Mouse (Mus musculus) heart, embryonic 12.5 days (tissue): ENCODE measurements around the gene S1pr4. TPM values are rescaled to one million over a fixed set of nuclear protein-coding genes. Genes with fewer than 3 reads are reported as not detected.
A peak's percentile ranks its signal among the peaks of the same experiment; 100 is the strongest.

Experiments
- ATAC-seq: fragments of 200-750 bp; cut with Nextera tagmentation; 2 replicates; pipeline ENCODE4 v1.8.0; 2017; ENCODE audit warnings: moderate TSS enrichment, moderate library complexity; ENCODE audit not compliant: insufficient number of reproducible peaks, low FRiP score
- H3K27ac ChIP-seq: fragments of 300-500 bp; sonication (generic); 2 replicates; pipeline ENCODE4 v1.5.1; 2016; ENCODE audit warnings: mild to moderate bottlenecking, moderate library complexity; ENCODE audit not compliant: poor library complexity, severe bottlenecking
- H3K27me3 ChIP-seq: fragments of 300-500 bp; sonication (generic); replicated peaks from 2 replicates; pipeline ENCODE4 v1.6.1; 2016; ENCODE audit warnings: mild to moderate bottlenecking, moderate library complexity
- H3K36me3 ChIP-seq: fragments of 300-500 bp; sonication (generic); 2 replicates; pipeline ENCODE4 v1.6.1; 2016; ENCODE audit warnings: mild to moderate bottlenecking, moderate library complexity
- H3K4me1 ChIP-seq: fragments of 300-500 bp; sonication (generic); replicated peaks from 2 replicates; pipeline ENCODE4 v1.6.1; 2016; ENCODE audit warnings: mild to moderate bottlenecking
- H3K4me2 ChIP-seq: fragments of 300-500 bp; sonication (generic); 2 replicates; pipeline ENCODE4 v1.6.1; 2016; ENCODE audit warnings: mild to moderate bottlenecking, moderate library complexity
- H3K4me3 ChIP-seq: fragments of 300-500 bp; sonication (generic); 2 replicates; pipeline ENCODE4 v1.5.1; 2016; ENCODE audit warnings: mild to moderate bottlenecking
- H3K9ac ChIP-seq: fragments of 300-500 bp; sonication (generic); 2 replicates; pipeline ENCODE4 v1.6.1; 2016; ENCODE audit warnings: mild to moderate bottlenecking, moderate library complexity
- H3K9me3 ChIP-seq: fragments of 300-500 bp; sonication (generic); replicated peaks from 2 replicates; pipeline ENCODE4 v1.6.1; 2016; ENCODE audit warnings: mild to moderate bottlenecking, moderate library complexity
- WGBS: fragments of 180-500 bp; shearing (Covaris S2); methylation state at CpG from one replicate; pipeline ENCODE4 v1.1.7; 2016; 5-methylcytosine and 5-hydroxymethylcytosine counted together
- polyA plus RNA-seq: library from polyadenylated mRNA; unstranded; fragments of >200 nt; fragmentation: Nextera tagmentation; extraction: Ambion mirVana; gene quantifications from 2 replicates; pipeline ENCODE4 v1.2.1, GENCODE M21; 2016

Gene S1pr4
- polyA plus RNA-seq, 1 experiment from 2014 or later = 0.52 TPM

GRCm38 (mm10) chr10:81538321-81539048 lies 38.6 kb upstream of the S1pr4 start:
- Histone ChIP-seq H3K4me2 (no peak overlapping the region), H3K4me3 (no peak overlapping the region), H3K9ac (no peak overlapping the region), H3K27ac (no peak overlapping the region), H3K9me3 (no peaks in the 10 kb centered on the region), H3K4me1 (peaks cover 43% of the 10 kb centered on the region), H3K27me3 (no peaks in the 10 kb centered on the region), H3K36me3 (peaks cover 40% of the 10 kb centered on the region)
- WGBS = 72% methylated on average over 3 of the region's 3 CpGs
- no peak for ATAC-seq

GRCm38 (mm10) chr10:81537429-81537828 lies 37.5 kb upstream of the S1pr4 start:
- H3K4me1 ChIP-seq = peaks cover 38% of the 10 kb centered on the region

GRCm38 (mm10) chr10:81536734-81537133 lies 36.8 kb upstream of the S1pr4 start:
- Histone ChIP-seq H3K4me3 (no peak overlapping the region), H3K9me3 (no peaks in the 10 kb centered on the region), H3K27ac (no peak overlapping the region), H3K4me1 (peaks cover 31% of the 10 kb centered on the region), H3K9ac (no peak overlapping the region), H3K4me2 (no peak overlapping the region), H3K27me3 (no peaks in the 10 kb centered on the region), H3K36me3 (peaks cover 56% of the 10 kb centered on the region)
- no peak for ATAC-seq
- 71% methylated on average over 6 of the region's 6 CpGs for WGBS

More at GRCm38 (mm10) chr10:81537429-81537828, 37.5 kb upstream of the S1pr4 start:
- WGBS = 94% methylated on average over 2 of the region's 2 CpGs
- Histone ChIP-seq H3K4me3 (no peak overlapping the region), H3K4me2 (no peak overlapping the region), H3K27ac (no peak overlapping the region), H3K9me3 (no peaks in the 10 kb centered on the region), H3K36me3 (peaks cover 50% of the 10 kb centered on the region), H3K27me3 (no peaks in the 10 kb centered on the region), H3K9ac (no peak overlapping the region)
- no peak for ATAC-seq

GRCm38 (mm10) chr10:81534826-81535225 lies 34.9 kb upstream of the S1pr4 start:
- H3K36me3 ChIP-seq = peaks cover 68% of the 10 kb centered on the region
- 64% methylated on average over 16 of the region's 16 CpGs for WGBS

GRCm38 (mm10) chr10:81526779-81527178 lies 26.8 kb upstream of the S1pr4 start:
- Histone ChIP-seq H3K4me3 (no peak overlapping the region), H3K4me2 (no peak overlapping the region), H3K27ac (no peak overlapping the region), H3K9me3 (no peaks in the 10 kb centered on the region), H3K4me1 (peaks cover 20% of the 10 kb centered on the region), H3K9ac (no peak overlapping the region), H3K36me3 (peaks cover 31% of the 10 kb centered on the region), H3K27me3 (no peaks in the 10 kb centered on the region)
- 14% methylated on average over 14 of the region's 14 CpGs for WGBS
- no peak; the same call in 1 of the 2 replicates for ATAC-seq

More at GRCm38 (mm10) chr10:81534826-81535225, 34.9 kb upstream of the S1pr4 start:
- peaks cover 22% of the 10 kb centered on the region for H3K4me1 ChIP-seq
- H3K4me3 ChIP-seq = no peak overlapping the region
- H3K9ac ChIP-seq = no peak overlapping the region
- no peaks in the 10 kb centered on the region for H3K27me3 ChIP-seq
- H3K4me2 ChIP-seq = no peak overlapping the region
- ATAC-seq = no peak
- H3K27ac ChIP-seq = no peak overlapping the region
- no peaks in the 10 kb centered on the region for H3K9me3 ChIP-seq

- no peak overlapping the region for H3K4me3 ChIP-seq
- 36% methylated on average over 13 of the region's 13 CpGs for WGBS
- H3K4me2 ChIP-seq = no peak overlapping the region
- H3K9me3 ChIP-seq = no peaks in the 10 kb centered on the region
- peaks cover 15% of the 10 kb centered on the region for H3K36me3 ChIP-seq
- peaks cover 20% of the 10 kb centered on the region for H3K4me1 ChIP-seq
- no peaks in the 10 kb centered on the region for H3K27me3 ChIP-seq
- 0 out of 2 replicates have a peak overlapping the region, but pooled peaks have one; percentile 59 for H3K27ac ChIP-seq
- peak overlapping the region; percentile 47 for H3K9ac ChIP-seq
- 0 out of 2 replicates have a peak, but pooled peaks have one; percentile 31 for ATAC-seq
Measured at GRCm38 (mm10) chr10:81525017-81525694, 25.2 kb upstream of the S1pr4 start.

- peak within 1 kb of the TSS; percentile 59 for H3K27ac ChIP-seq
- peak within 1 kb of the TSS; percentile 28 for H3K4me3 ChIP-seq
- H3K27me3 ChIP-seq = no peaks in the 10 kb centered on the region
- H3K36me3 ChIP-seq = peaks cover 5% of the 10 kb centered on the region
- peak; percentile 51; the same call in 1 of the 2 replicates for ATAC-seq
- H3K9ac ChIP-seq = peak within 1 kb of the TSS; percentile 54
- H3K4me2 ChIP-seq = peak within 1 kb of the TSS; percentile 58
- 7% methylated on average over 9 of the region's 9 CpGs for WGBS
- H3K9me3 ChIP-seq = no peaks in the 10 kb centered on the region
- H3K4me1 ChIP-seq = peaks cover 20% of the 10 kb centered on the region
Measured at GRCm38 (mm10) chr10:81524051-81524605, 24.2 kb upstream of the S1pr4 start, which contains the start of gene Gna15. Gene Gna15 (minus strand): TSS chr10:81524225.

GRCm38 (mm10) chr10:81523570-81523969 lies 23.6 kb upstream of the S1pr4 start:
- Histone ChIP-seq H3K4me2 (peak overlapping the region; percentile 58), H3K36me3 (no peaks in the 10 kb centered on the region), H3K4me1 (peaks cover 20% of the 10 kb centered on the region), H3K27me3 (no peaks in the 10 kb centered on the region), H3K9ac (peak overlapping the region; percentile 54), H3K27ac (peak overlapping the region; percentile 59), H3K4me3 (peak overlapping the region; percentile 28), H3K9me3 (no peaks in the 10 kb centered on the region)
- ATAC-seq = no peak
- WGBS = 9% methylated on average over 19 of the region's 19 CpGs

GRCm38 (mm10) chr10:81523142-81523541 lies 23.2 kb upstream of the S1pr4 start:
- ATAC-seq = no peak
- 62% methylated on average over 6 of the region's 6 CpGs for WGBS
- Histone ChIP-seq H3K9me3 (no peaks in the 10 kb centered on the region), H3K4me2 (peak overlapping the region; percentile 58), H3K27me3 (no peaks in the 10 kb centered on the region), H3K9ac (no peak overlapping the region; the same call in 1 of the 2 replicates), H3K4me1 (peaks cover 20% of the 10 kb centered on the region), H3K36me3 (no peaks in the 10 kb centered on the region), H3K27ac (no peak overlapping the region), H3K4me3 (peak overlapping the region; percentile 28; the same call in 1 of the 2 replicates)

GRCm38 (mm10) chr10:81519978-81520365 lies 20.0 kb upstream of the S1pr4 start:
- H3K4me2 ChIP-seq = no peak overlapping the region
- H3K36me3 ChIP-seq = no peaks in the 10 kb centered on the region
- ATAC-seq = no peak
- 60% methylated on average over 3 of the region's 3 CpGs for WGBS
- H3K9ac ChIP-seq = no peak overlapping the region
- no peak overlapping the region for H3K27ac ChIP-seq
- H3K4me3 ChIP-seq = no peak overlapping the region
- H3K9me3 ChIP-seq = no peaks in the 10 kb centered on the region
- H3K4me1 ChIP-seq = peaks cover 15% of the 10 kb centered on the region
- no peaks in the 10 kb centered on the region for H3K27me3 ChIP-seq
